Mouse (Mus musculus) testis, adult 2 months (tissue): ENCODE measurements at regions not wholly inside any gene's neighbourhood (a gene's known extent, or its start where the extent isn't known, plus 50 kb on each side); places are given as distances from the start of the nearest gene placed in this dataset.

Experiments
- CTCF ChIP-seq: fragments of 200-500 bp; IDR thresholded peaks from 2 replicates; pipeline ENCODE4 v1.5.1; 2012; ENCODE audit warnings: low read depth, mild to moderate bottlenecking, inconsistent platforms, low read length, moderate library complexity; ENCODE audit not compliant: control insufficient read depth, insufficient read depth, insufficient replicate concordance
- POLR2A ChIP-seq: fragments of 200-500 bp; IDR thresholded peaks from 2 replicates; pipeline ENCODE4 v1.6.1; 2012; ENCODE audit warnings: low read depth, mild to moderate bottlenecking, inconsistent platforms, low read length, moderate library complexity; ENCODE audit not compliant: control insufficient read depth

GRCm38 (mm10) chr13:30055141-30055645 is 69.3 kb upstream of the E2f3 start:
- no peak for TF ChIP-seq CTCF
- no peak for TF ChIP-seq POLR2A
